Mouse (Mus musculus): ENCODE results near the gene Mypn. TPM values are rescaled to one million over a fixed set of nuclear protein-coding genes. Genes with fewer than 3 reads are reported as not detected.

Mypn gene
- 11.2 TPM in 1 of 2 replicates, not detected in the other for polyA plus RNA-seq (2012; rRNA removed; ENCODE audit: low replicate concordance)

DNA sequence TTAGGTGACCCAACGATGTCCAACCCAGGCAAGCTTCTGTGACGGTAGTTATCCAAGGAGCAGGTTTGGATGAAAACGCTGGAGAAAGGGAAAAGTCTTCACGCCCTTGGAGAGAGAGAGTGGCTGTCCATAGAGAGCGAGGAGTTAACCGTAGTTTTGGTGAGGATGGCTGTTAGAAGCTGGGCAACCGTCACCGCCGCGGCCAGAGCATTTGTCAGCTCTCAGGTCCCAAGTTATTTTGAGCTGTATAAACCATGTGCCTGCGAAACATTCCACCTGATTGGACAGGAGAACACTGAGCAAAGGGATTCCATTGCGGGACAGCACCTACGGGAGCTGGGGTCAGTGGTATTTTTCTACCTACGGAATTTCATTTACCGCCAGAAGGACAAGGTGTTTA is at the start of gene Mypn:
Gene Mypn (minus strand): TSS at position 225 of the 400 bp plus-strand sequence.

DNA sequence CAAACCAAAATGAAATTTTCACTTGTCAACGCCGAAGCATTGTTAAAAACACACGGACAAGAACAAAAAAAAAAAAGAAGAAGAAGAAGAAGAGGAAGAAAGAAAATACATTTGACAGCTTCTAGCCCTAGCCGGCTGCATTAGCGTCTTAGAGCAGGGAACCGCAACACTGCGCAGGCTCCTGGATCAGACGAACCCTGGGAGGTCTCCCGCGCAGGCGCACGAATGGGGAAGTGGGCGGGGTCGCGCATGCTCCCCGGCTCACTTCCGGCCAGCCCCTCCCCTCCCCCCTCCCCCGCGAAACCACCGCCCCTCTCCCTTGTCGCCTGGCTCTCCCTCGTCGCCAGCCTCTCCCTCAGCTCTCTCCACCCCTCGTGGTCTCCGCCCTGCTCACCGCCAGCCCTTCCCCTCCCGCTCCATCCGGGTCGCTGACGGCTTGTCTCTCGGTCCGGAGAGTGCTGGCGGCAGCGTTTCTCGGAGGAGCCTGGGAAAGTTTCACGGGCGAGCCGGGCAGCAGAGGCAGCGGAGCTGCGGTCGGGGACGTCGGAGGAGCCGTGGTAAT is 39.8 kb upstream of the Mypn start, which contains the start of gene Herc4:
Gene Herc4 (plus strand): TSS at position 318 of the 562 bp plus-strand sequence.

GRCm38 (mm10) chr10:63099521-63099920 is 104.2 kb downstream of the Mypn start, which contains the start of gene Atoh7:
Gene Atoh7 (plus strand): TSS chr10:63099651.

Other genes starting within 250 kb of the Mypn start
- gene Rufy2, start 223.7 kb downstream of the Mypn start, polyA plus RNA-seq (2012; rRNA removed; ENCODE audit: low replicate concordance), result 2.8 and 4.5 TPM in 2 replicates
- gene Hnrnph3, start 179.7 kb downstream of the Mypn start, polyA plus RNA-seq (2012; rRNA removed; ENCODE audit: low replicate concordance), result 6.8 and 15.2 TPM in 2 replicates
- gene Pbld2, start 179.6 kb downstream of the Mypn start, polyA plus RNA-seq (2012; rRNA removed; ENCODE audit: low replicate concordance), result 0.67 and 1.4 TPM in 2 replicates
- gene Pbld1, start 143.8 kb downstream of the Mypn start, polyA plus RNA-seq (2012; rRNA removed; ENCODE audit: low replicate concordance), result 1.4 and 2.6 TPM in 2 replicates
- 0.09 TPM in 1 of 2 replicates, not detected in the other for gene Atoh7, start 104.3 kb downstream of the Mypn start, polyA plus RNA-seq (2012; rRNA removed; ENCODE audit: low replicate concordance)
- gene Herc4, start 39.9 kb upstream of the Mypn start, polyA plus RNA-seq (2012; rRNA removed; ENCODE audit: low replicate concordance), result 14.3 and 22.2 TPM in 2 replicates
- gene Sirt1, start 177.8 kb upstream of the Mypn start, polyA plus RNA-seq (2012; rRNA removed; ENCODE audit: low replicate concordance), result 2.4 and 3.0 TPM in 2 replicates
- 1.6 and 3.0 TPM in 2 replicates for gene Dnajc12, start 178.5 kb upstream of the Mypn start, polyA plus RNA-seq (2012; rRNA removed; ENCODE audit: low replicate concordance)
- gene Gm7075, start 217.8 kb upstream of the Mypn start, polyA plus RNA-seq (2012; rRNA removed; ENCODE audit: low replicate concordance), result not detected in 2 replicates
- gene Ctnna3, start 226.1 kb upstream of the Mypn start, polyA plus RNA-seq (2012; rRNA removed; ENCODE audit: low replicate concordance), result 0.05 and 0.69 TPM in 2 replicates

Measured in mammary gland, adult 2 months (tissue).